Mouse (Mus musculus): ENCODE measurements around the gene Ucma. TPM values are rescaled to one million over a fixed set of nuclear protein-coding genes. Genes with fewer than 3 reads are reported as not detected.

Gene Ucma
- total RNA-seq, 1 experiment from 2014 or later: not detected

- ATAC-seq (replicated peaks in 1 of 2; ENCODE audit: insufficient read depth in 1 of 2, low FRiP score in 2 of 2, low TSS enrichment in 1 of 2, low read depth in 1 of 2, poor library complexity in 2 of 2, severe bottlenecking in 2 of 2): no peak
Measured at GRCm38 (mm10) chr2:5031215-5031614, 55.3 kb downstream of the Ucma start.

- no peak for ATAC-seq (replicated peaks in 1 of 2; ENCODE audit: insufficient read depth in 1 of 2, low FRiP score in 2 of 2, low TSS enrichment in 1 of 2, low read depth in 1 of 2, poor library complexity in 2 of 2, severe bottlenecking in 2 of 2)
Measured at GRCm38 (mm10) chr2:5032665-5033064, 56.7 kb downstream of the Ucma start.

GRCm38 (mm10) chr2:5033546-5034420 lies 57.9 kb downstream of the Ucma start:
- ATAC-seq (replicated peaks in 1 of 2; ENCODE audit: insufficient read depth in 1 of 2, low FRiP score in 2 of 2, low TSS enrichment in 1 of 2, low read depth in 1 of 2, poor library complexity in 2 of 2, severe bottlenecking in 2 of 2): no peak

- no peak for ATAC-seq (replicated peaks in 1 of 2; ENCODE audit: insufficient read depth in 1 of 2, low FRiP score in 2 of 2, low TSS enrichment in 1 of 2, low read depth in 1 of 2, poor library complexity in 2 of 2, severe bottlenecking in 2 of 2)
Measured at GRCm38 (mm10) chr2:5034801-5035200, 58.9 kb downstream of the Ucma start.

GRCm38 (mm10) chr2:5035241-5035640 lies 59.3 kb downstream of the Ucma start:
- no peak for ATAC-seq (replicated peaks in 1 of 2; ENCODE audit: insufficient read depth in 1 of 2, low FRiP score in 2 of 2, low TSS enrichment in 1 of 2, low read depth in 1 of 2, poor library complexity in 2 of 2, severe bottlenecking in 2 of 2)

Other genes with a start within 250 kb of the Ucma start
- gene Sephs1, start 94.6 kb upstream of the Ucma start, total RNA-seq (2017): 46.9 and 49.6 TPM in 2 replicates
- 20.8 and 59.4 TPM in 2 replicates for gene Phyh, start 57.1 kb upstream of the Ucma start, total RNA-seq (2017)
- gene Mcm10, start 36.7 kb downstream of the Ucma start, total RNA-seq (2017): 42.3 and 71.5 TPM in 2 replicates
- gene Optn, start 87.9 kb downstream of the Ucma start, total RNA-seq (2017): 22.8 and 49.6 TPM in 2 replicates
- gene Ccdc3, start 161.7 kb downstream of the Ucma start, total RNA-seq (2017): not detected in 2 replicates

All from hematopoietic stem cell, adult 5-6 weeks (primary cell).